Mouse (Mus musculus): ENCODE results near the gene Mark3.

DNA sequence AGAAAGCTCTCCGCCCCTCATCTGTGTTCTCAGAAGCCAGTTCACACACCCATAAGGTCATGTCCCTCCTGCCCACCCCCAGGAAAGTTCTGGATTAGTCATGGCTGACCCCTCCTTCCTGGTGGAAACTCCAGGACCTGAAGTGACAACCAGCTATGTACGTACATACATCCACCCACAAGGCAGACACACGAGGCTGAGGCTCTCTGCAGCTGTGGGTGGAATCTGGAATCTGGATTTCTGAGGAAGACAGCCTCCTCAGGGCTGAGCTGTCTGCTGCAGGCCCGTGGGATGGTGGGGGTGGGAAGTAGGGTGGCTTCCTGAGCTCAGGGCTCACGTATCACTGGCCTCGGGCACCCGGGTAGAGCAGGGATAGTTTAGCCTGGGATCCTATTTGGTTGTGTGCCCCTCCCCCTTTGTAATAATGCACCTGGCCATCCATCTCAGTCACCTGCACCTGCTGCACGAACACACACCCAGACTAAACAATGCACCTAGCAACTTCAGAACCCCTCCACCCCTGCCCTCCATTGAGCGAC lies 126.7 kb downstream of the Mark3 start:
- TF ChIP-seq CTCF (conservative IDR thresholded peaks at IDR 0.05; ENCODE audit: insufficient read depth, insufficient read length, low read depth, low read length) (no peak), POLR2A (IDR thresholded peaks at IDR 0.05; ENCODE audit: low read depth, low read length) (no peak)
